Mouse (Mus musculus) heart, embryonic 11.5 days (tissue): ENCODE results near the gene Trim58. TPM values are rescaled to one million over a fixed set of nuclear protein-coding genes. Genes with fewer than 3 reads are reported as not detected.

Experiments used
- ATAC-seq: fragments of 200-750 bp; cut with Nextera tagmentation; replicated peaks from 2 replicates; pipeline ENCODE4 v1.8.0; 2017; ENCODE audit warnings: moderate library complexity; ENCODE audit not compliant: insufficient number of reproducible peaks, low FRiP score, low TSS enrichment
- H3K27ac ChIP-seq: fragments of 300-500 bp; sonication (generic); 2 replicates; pipeline ENCODE4 v1.5.1; 2014; ENCODE audit warnings: mild to moderate bottlenecking, low read depth, low read length
- H3K27me3 ChIP-seq: fragments of 300-500 bp; sonication (generic); 2 replicates; pipeline ENCODE4 v1.6.1; 2014; ENCODE audit warnings: mild to moderate bottlenecking, low read length, mixed read lengths; ENCODE audit not compliant: control insufficient read depth, insufficient read depth
- H3K36me3 ChIP-seq: fragments of 300-500 bp; sonication (generic); 2 replicates; pipeline ENCODE4 v1.6.1; 2014; ENCODE audit warnings: mild to moderate bottlenecking, low read length, moderate library complexity, mixed read lengths; ENCODE audit not compliant: control insufficient read depth, insufficient read depth
- H3K4me1 ChIP-seq: fragments of 300-500 bp; sonication (generic); 2 replicates; pipeline ENCODE4 v1.6.1; 2014; ENCODE audit warnings: low read length; ENCODE audit not compliant: control insufficient read depth, insufficient read depth
- H3K4me2 ChIP-seq: fragments of 300-500 bp; sonication (generic); 2 replicates; pipeline ENCODE4 v1.6.1; 2014; ENCODE audit warnings: mild to moderate bottlenecking, moderate library complexity
- H3K4me3 ChIP-seq: fragments of 300-500 bp; sonication (generic); 2 replicates; pipeline ENCODE4 v1.5.1; 2014; ENCODE audit warnings: low read depth, low read length
- H3K9ac ChIP-seq: fragments of 300-500 bp; sonication (generic); 2 replicates; pipeline ENCODE4 v1.6.1; 2014; ENCODE audit warnings: mild to moderate bottlenecking, low read depth, low read length, moderate library complexity
- H3K9me3 ChIP-seq: fragments of 300-500 bp; sonication (generic); replicated peaks from 2 replicates; pipeline ENCODE4 v1.6.1; 2016; ENCODE audit warnings: low read length; ENCODE audit not compliant: control insufficient read depth
- WGBS: fragments of 180-500 bp; shearing (Covaris S2); extraction: QIAGEN DNeasy Blood & Tissue Kit; methylation state at CpG from one replicate; pipeline ENCODE4 v1.1.7; 2014; ENCODE audit not compliant: insufficient replicate concordance; 5-methylcytosine and 5-hydroxymethylcytosine counted together
- polyA plus RNA-seq: library from polyadenylated mRNA; unstranded; fragments of >200 nt; fragmentation: Nextera tagmentation; extraction: Ambion mirVana; gene quantifications from 2 replicates; pipeline ENCODE4 v1.2.1, GENCODE M21; 2014

Gene Trim58
- polyA plus RNA-seq, 1 experiment from 2014 or later, result 0.74 TPM

DNA sequence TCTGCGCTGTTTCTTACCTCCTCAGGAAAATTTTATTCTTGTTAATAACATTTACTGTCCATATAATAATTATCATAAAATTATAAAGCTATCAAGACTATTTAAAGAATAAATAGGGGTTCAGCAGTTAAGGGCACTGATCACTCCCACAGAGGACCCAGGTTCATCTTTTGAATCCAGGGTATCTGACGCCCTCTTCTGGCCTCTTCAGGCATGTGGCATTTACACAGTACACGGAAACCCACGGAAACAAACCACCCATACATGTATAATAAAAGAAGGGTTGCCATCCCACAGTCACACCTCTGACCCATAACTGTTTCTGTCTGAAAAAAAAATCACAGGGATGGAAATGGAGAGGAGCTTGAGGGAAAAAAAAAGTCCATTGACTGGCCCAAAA is 31.6 kb downstream of the Trim58 start:
- 50% methylated on average over 4 of the region's 4 CpGs for WGBS
- no peak overlapping the region for H3K4me3 ChIP-seq
- H3K9me3 ChIP-seq, result no peaks in the 10 kb centered on the region
- H3K27ac ChIP-seq, result no peak overlapping the region
- ATAC-seq, result no peak
- H3K27me3 ChIP-seq, result no peaks in the 10 kb centered on the region
- no peaks in the 10 kb centered on the region for H3K36me3 ChIP-seq
- H3K4me1 ChIP-seq, result no peaks in the 10 kb centered on the region
- no peak overlapping the region for H3K4me2 ChIP-seq
- no peak overlapping the region for H3K9ac ChIP-seq

GRCm38 (mm10) chr11:58680799-58681198 is 40.5 kb downstream of the Trim58 start, which contains the start of gene Olfr320:
Olfr320 (plus strand) TSS chr11:58681099.
- Histone ChIP-seq H3K27me3 (no peaks in the 10 kb centered on the region), H3K4me1 (no peaks in the 10 kb centered on the region), H3K4me2 (no peak within 1 kb of the TSS), H3K27ac (no peak within 1 kb of the TSS), H3K9me3 (no peaks in the 10 kb centered on the region), H3K4me3 (no peak within 1 kb of the TSS), H3K9ac (no peak within 1 kb of the TSS), H3K36me3 (no peaks in the 10 kb centered on the region)
- 76% methylated on average over 1 of the region's 1 CpGs for WGBS
- no peak for ATAC-seq

DNA sequence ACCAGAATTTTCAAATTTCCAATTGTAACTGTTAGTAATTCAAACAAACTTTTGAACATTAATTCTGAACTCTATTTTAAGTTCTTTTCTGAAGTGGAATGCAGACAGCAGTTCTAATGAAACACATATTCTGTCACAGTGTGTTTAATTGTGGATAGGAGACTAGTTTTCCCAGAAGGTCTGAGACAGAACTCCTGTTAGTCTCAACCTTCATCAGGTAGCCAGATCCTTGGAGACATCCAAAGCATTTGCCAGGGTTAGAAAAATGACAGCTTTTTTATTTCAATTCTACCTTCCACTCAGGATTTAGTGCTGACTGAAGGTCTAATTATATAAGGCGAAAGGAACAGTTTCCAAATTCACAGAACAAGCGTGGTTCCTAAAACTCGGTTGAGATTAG is 58.6 kb downstream of the Trim58 start, which contains the start of gene Olfr319:
TSS of gene Olfr319 (plus strand) at position 301 of the 400 bp plus-strand sequence.
- WGBS, result 80% methylated on average over 3 of the region's 3 CpGs
- H3K9ac ChIP-seq, result no peak within 1 kb of the TSS
- ATAC-seq, result no peak
- H3K27me3 ChIP-seq, result no peaks in the 10 kb centered on the region
- no peaks in the 10 kb centered on the region for H3K36me3 ChIP-seq
- peaks cover 6% of the 10 kb centered on the region; the same call in 1 of the 2 replicates for H3K9me3 ChIP-seq
- H3K4me2 ChIP-seq, result no peak within 1 kb of the TSS
- H3K4me1 ChIP-seq, result no peaks in the 10 kb centered on the region
- no peak within 1 kb of the TSS for H3K27ac ChIP-seq
- H3K4me3 ChIP-seq, result no peak within 1 kb of the TSS

Other genes with a start within 250 kb of the Trim58 start
- not detected in 2 replicates for gene 1810065E05Rik, start 219.4 kb upstream of the Trim58 start, polyA plus RNA-seq
- not detected in 2 replicates for gene Gm12253, start 207.9 kb upstream of the Trim58 start, polyA plus RNA-seq
- not detected in 2 replicates for gene Lypd9, start 187.5 kb upstream of the Trim58 start, polyA plus RNA-seq
- gene Olfr30, start 178.2 kb upstream of the Trim58 start, polyA plus RNA-seq, result not detected in 2 replicates
- not detected in 2 replicates for gene Olfr332, start 147.9 kb upstream of the Trim58 start, polyA plus RNA-seq
- gene Olfr331, start 137.9 kb upstream of the Trim58 start, polyA plus RNA-seq, result not detected in 2 replicates
- gene Olfr330, start 105.6 kb upstream of the Trim58 start, polyA plus RNA-seq, result not detected in 2 replicates
- gene Olfr329-ps, start 94.0 kb upstream of the Trim58 start, polyA plus RNA-seq, result not detected in 2 replicates
- gene Olfr328, start 84.8 kb upstream of the Trim58 start, polyA plus RNA-seq, result 0.09 TPM in 1 of 2 replicates, not detected in the other
- gene Olfr224, start 69.9 kb upstream of the Trim58 start, polyA plus RNA-seq, result not detected in 2 replicates
- gene Olfr325, start 62.7 kb upstream of the Trim58 start, polyA plus RNA-seq, result not detected in 2 replicates
- gene Olfr324, start 45.4 kb upstream of the Trim58 start, polyA plus RNA-seq, result not detected in 2 replicates
- gene 2210407C18Rik, start 24.4 kb upstream of the Trim58 start, polyA plus RNA-seq, result not detected in 2 replicates
- not detected in 2 replicates for gene Olfr323, start 10.0 kb upstream of the Trim58 start, polyA plus RNA-seq
- gene Olfr322, start 18.3 kb downstream of the Trim58 start, polyA plus RNA-seq, result not detected in 2 replicates
- not detected in 2 replicates for gene Olfr320, start 40.6 kb downstream of the Trim58 start, polyA plus RNA-seq
- gene Olfr319, start 58.7 kb downstream of the Trim58 start, polyA plus RNA-seq, result not detected in 2 replicates
- not detected in 2 replicates for gene Olfr318, start 83.5 kb downstream of the Trim58 start, polyA plus RNA-seq
- gene Olfr317, start 98.7 kb downstream of the Trim58 start, polyA plus RNA-seq, result not detected in 2 replicates
- not detected in 2 replicates for gene Olfr316, start 112.3 kb downstream of the Trim58 start, polyA plus RNA-seq
- not detected in 2 replicates for gene Olfr315, start 132.7 kb downstream of the Trim58 start, polyA plus RNA-seq
- not detected in 2 replicates for gene Olfr314, start 142.5 kb downstream of the Trim58 start, polyA plus RNA-seq
- gene Fam183b, start 161.5 kb downstream of the Trim58 start, polyA plus RNA-seq, result 0.52 and 0.58 TPM in 2 replicates
- gene Olfr313, start 174.5 kb downstream of the Trim58 start, polyA plus RNA-seq, result not detected in 2 replicates
- not detected in 2 replicates for gene Olfr312, start 188.8 kb downstream of the Trim58 start, polyA plus RNA-seq
- gene Olfr311, start 198.8 kb downstream of the Trim58 start, polyA plus RNA-seq, result 0.16 TPM in 1 of 2 replicates, not detected in the other
- gene Gm12258, start 206.7 kb downstream of the Trim58 start, polyA plus RNA-seq, result 5.1 and 5.7 TPM in 2 replicates
- 4.6 and 6.4 TPM in 2 replicates for gene 2810021J22Rik, start 226.8 kb downstream of the Trim58 start, polyA plus RNA-seq